Mouse (Mus musculus): Measurements from ENCODE around the gene Adcy2.

Gene Adcy2

DNA sequence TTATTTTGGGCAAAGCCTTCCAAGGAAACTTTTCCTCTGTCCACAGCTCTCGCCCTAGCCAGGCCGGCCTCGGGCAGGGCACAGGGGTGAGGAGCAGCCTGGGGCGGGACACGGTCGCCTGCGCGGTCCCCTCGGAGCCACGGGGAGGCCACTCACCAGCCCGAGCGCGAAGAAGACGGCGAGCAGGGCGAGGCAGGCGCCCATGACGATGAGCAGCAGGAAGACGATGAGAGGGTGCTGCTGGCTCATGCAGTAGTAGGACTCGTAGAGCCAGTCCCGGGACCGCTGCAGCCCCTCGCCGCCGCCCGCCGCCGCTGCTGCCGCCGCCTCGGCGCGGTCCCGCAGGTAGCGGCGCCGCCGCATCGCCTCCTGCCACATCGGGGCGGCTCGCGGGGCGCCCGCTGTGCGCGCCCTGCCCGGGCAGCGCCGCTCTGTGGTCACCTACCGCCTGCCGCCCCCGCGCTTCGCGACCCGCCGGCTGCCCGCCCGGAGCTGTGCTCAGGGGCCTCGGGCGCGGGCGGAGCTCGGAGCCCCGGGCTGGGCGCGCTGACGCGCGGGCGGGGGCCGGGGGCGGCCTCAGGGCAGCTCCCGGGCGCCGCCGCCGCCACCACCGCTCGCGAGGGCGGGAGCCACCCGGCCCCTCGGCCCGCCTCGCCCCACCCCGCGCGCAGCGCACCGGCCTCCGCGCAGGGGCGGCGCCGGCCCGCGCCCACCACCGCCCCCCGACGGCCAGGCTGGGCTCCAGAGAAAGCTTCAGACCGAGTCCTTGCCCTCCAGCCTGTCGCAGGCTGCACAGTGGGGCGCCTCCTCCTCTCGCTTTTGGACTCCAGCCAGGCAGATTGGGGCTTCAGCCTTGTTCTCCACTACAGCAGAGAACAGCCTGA, at the start of gene Adcy2:
Gene Adcy2 (minus strand): TSS at position 624 of the 884 bp plus-strand sequence.
- DNase-seq: peak; percentile 88

GRCm38 (mm10) chr13:69036991-69037597, 37.8 kb upstream of the Adcy2 start:
- no peak for DNase-seq

GRCm38 (mm10) chr13:69034621-69035020, 35.3 kb upstream of the Adcy2 start:
- DNase-seq: peak; percentile 8

GRCm38 (mm10) chr13:69033532-69033931, 34.2 kb upstream of the Adcy2 start:
- peak; percentile 46 for DNase-seq

DNA sequence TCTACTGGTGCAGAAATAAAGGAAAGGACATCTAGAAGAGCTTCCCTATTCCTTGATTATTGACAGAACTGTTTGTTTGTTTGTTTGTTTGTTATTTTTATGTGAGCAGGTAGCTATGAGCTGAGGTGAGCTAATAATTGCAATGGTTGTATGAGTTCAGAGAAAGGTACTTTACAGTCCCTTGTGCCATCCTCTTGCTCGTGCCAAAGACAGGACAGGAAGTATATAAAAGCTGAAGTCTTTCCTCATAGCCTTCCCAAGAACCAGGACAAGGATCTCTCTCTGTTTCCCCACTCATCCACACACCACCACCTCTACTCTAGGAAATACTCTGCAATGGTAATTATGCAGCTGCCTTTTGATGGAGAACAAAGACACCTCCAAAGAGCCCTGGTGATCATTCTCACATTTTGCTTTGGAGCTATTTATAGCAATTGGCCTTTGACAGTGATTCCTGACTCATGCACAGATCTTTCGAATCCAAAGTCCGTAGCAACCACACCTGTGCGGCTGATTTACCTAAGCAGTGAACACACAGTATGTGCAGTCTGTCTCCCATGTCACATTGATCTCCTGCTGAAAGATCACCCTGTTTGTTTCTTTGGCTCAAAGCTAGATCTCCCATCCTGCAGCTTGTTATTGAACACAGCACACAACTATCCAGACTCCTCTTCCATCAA, 29.9 kb upstream of the Adcy2 start:
- no peak for DNase-seq

- no peak for DNase-seq
Measured at GRCm38 (mm10) chr13:69024964-69025363, 25.6 kb upstream of the Adcy2 start.

DNA sequence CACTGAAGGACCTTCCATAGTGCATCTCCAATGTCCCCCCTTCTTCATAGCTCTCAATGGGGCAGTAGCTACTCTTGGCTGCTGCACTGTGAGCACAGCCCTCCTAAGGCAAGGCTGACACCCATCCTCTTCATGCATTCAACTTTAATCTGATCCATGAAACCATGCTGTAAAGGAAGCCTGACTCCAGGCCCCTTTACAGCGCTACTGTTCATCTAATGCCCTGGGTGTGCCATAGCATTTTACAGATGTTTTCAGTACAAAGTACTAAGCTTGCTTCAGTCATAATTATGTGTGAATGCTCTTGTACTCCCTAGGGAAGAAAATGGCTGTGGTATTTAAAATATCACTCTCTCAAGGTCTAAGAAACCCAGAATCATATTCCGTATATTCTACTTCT, 23.9 kb upstream of the Adcy2 start:
- no peak for DNase-seq

- no peak for DNase-seq
Measured at GRCm38 (mm10) chr13:69020574-69020973, 21.2 kb upstream of the Adcy2 start.

GRCm38 (mm10) chr13:69006915-69007314, 7.6 kb upstream of the Adcy2 start:
- DNase-seq: no peak

- DNase-seq: no peak
Measured at GRCm38 (mm10) chr13:69006091-69006490, 6.8 kb upstream of the Adcy2 start.

DNA sequence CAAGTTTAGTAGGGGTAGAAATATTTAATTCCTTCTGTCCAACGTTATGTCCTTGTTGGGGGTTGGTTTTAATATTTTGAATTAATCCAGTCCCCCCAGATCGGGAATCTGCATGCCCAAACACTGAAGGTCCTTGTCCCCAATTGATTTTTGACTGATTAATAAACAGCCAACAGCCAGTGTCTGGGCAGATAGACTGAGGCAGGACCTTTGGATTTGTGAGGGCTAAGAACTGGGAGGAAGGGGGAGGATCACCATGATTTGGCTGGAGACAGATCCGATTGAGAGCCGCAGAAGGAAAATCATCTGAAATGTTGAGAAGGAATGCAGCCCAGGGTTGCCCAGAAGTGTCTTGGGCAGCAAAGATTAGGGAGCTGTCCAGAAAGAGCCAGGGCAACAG, 5.1 kb upstream of the Adcy2 start:
- DNase-seq: no peak

DNA sequence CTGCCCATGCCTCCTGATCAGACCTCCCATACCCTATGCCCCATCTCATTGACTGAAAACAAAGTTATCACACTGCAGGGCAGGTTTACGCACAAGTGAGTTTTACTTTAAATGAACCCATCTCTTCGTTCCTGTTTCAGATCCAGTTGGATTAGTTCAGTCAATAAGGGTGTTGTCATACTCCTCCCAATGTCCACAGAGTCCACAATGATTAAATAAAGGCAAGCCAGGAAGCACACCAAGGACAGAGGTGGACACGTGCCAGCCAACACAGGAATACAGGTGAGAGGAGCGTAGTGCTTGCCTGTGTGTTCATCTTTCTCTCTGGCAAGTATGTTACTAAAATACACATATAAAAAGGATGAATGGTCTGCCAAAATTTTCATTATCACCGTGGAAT, 3.3 kb upstream of the Adcy2 start:
- no peak for DNase-seq

DNA sequence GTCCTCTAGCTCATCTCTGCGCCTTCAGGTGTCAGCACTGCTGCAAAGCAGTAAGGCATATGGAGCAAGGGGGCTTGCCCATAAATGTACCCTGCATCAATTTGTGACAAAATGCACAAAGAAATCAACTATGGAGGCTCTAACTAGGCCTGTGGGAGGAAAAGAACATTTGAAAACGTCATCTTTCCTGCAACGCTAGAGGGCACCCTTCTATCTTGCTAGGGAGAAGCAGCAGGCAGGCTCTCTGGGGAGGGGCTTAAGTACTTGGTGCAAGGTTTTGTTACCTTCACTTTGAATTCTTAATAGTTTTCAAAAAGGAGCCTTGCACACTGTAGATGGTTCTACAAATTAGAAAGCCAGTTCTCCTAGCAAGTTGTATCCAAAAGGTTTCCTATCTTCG, 2.8 kb upstream of the Adcy2 start:
- DNase-seq: peak; percentile 79

DNA sequence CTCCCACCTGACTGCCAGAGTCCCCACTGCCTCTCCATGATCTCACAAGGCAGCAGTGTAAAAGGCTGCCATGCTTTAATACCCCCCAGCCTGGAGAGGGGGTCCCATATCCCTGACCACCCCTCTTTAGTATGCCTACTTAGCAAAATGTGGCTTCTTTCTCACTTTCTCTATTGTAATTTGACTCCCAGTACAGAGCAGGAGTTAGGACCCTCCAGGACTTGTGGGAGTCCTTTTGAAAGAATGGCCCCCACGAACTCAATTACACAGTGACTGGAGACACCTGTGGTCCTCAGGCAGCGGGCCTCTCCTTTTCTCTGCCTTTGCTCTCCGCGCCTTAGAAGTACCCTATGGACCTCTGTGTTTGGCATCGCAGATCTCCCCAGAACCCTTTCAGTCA, 485 bp upstream of the Adcy2 start:
- DNase-seq: no peak

- DNase-seq: peak; percentile 31
Measured at GRCm38 (mm10) chr13:68998558-68998917, 803 bp downstream of the Adcy2 start.

- DNase-seq: peak; percentile 10
Measured at GRCm38 (mm10) chr13:68997821-68998551, 1.4 kb downstream of the Adcy2 start.

DNA sequence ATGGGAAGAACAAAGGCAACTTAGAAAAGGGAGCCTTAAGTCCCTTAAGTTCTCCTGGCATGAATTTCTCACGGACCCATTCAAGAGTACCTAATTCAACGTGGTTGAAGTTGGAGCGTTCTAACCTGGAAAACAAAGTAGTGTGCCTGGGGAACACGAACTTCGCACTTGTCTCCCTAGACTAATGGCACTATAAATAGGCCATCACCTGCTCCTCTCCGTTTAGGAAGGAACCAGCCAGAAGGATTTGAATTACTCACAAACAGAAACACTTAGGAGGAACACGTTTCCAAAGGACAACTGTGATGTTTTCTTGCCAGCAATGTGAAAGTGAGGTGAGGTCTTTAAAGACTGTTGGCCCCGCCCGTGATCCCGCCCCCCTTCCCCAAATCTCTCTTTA, 2.0 kb downstream of the Adcy2 start:
- DNase-seq: no peak

DNA sequence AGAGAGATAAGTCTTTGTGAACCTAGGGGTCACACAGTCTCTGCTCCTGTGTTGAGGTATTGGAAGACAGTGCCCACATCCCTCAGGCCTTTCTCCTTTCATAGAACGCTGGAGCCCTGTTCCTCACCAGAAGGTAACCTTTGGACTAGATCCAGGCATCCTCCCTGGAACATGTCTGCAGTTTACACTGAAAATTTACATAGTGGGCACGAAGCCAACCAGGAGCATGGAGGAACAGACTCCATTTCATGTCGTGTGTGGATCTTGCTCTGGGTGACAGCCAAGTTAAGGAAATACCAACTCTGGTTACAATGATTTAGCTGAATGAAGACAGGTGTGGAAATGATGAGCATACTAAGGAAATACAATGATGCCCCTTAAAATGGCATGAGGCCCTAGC, 2.7 kb downstream of the Adcy2 start:
- DNase-seq: peak; percentile 14

DNA sequence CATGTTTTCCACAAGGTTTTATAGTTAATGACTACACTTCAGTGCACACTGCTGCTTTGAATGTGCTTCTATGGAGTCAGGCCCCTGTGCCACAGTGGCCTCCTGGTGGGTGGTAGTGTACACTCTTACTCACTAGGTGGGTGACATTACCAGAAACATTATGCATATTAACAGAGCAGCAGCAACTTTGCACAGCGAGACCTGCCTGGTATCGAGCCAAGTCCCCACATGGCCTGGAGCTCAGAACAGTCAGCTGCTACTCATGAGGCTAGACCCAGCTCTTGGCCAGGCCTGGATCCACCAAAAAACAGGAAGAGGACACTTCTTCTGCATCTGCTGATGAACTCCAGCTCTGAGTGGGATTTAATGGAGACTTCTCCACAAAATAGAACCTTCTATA, 13.6 kb downstream of the Adcy2 start:
- no peak for DNase-seq

DNA sequence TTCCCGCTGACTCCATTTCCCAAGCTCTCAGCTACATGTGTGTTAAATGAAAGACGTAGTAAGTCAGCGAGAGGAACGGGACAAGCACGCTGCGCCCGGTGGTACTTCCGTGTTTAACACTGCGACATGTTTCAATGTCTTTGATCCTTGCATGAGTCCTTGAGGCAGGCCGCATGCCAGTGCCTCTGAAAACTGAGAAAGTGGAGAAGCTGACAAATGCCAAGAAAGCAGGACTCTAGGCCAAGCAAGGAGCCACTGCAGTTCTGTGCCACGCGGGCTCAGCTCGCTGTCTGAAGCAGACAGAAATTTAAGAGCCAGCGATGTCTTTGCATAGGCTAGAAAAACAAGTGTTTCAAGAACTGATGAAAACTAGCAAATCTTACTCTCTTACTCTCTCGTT, 15.3 kb downstream of the Adcy2 start:
- peak; percentile 11 for DNase-seq

- DNase-seq: no peak
Measured at GRCm38 (mm10) chr13:68981048-68981447, 18.3 kb downstream of the Adcy2 start.

DNA sequence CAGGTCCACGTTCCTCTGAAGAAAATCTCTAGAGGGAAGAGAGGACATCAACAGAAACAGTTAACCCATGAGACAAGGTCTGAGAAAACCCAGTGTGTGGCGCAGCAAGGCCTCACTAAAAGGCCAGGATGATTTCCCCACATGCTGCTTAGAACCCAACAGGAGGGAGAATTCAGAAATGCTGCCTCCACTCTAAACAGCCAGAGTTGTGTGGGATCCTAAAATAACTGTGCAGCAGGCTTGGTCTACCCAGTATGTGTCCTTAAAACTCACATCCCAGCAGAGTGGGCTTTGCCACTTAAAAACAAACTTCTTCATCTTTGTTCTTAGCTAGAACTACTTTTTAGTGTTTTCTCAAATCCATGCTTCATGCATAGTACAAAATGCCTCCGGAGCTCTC, 26.2 kb downstream of the Adcy2 start:
- DNase-seq: no peak

DNA sequence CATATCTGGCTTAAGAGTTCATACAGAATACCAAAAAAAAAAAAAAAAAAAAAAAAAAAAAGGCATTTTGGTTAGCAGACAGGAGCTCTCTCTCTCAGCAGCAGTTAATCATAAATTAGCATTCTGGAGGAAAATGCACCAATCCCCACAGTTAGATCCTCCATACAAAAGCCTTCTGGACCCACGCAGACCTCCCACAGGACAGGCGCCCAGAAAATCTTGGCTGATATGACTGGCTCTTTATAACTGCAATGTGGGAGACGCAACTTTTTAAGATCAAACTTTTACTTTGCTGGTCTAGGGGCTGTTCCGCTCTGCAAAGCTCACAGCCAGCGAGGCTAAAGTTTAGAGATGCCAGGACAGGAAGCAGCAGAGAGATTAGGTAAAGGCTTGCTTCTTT, 37.8 kb downstream of the Adcy2 start:
- peak; percentile 42 for DNase-seq

Measured in lung, postnatal 10 days (tissue).